Mouse (Mus musculus) hindbrain, embryonic 12.5 days (tissue): ENCODE measurements around the gene Agk. TPM values are rescaled to one million over a fixed set of nuclear protein-coding genes. Genes with fewer than 3 reads are reported as not detected.

ENCODE experiments used
- ATAC-seq: fragments of 200-750 bp; cut with Nextera tagmentation; 2 replicates; pipeline ENCODE4 v1.8.0; 2017; ENCODE audit warnings: moderate TSS enrichment; ENCODE audit not compliant: low FRiP score
- H3K27ac ChIP-seq: fragments of 300-500 bp; sonication (generic); 2 replicates; pipeline ENCODE4 v1.5.1; 2016; ENCODE audit warnings: mild to moderate bottlenecking
- H3K27me3 ChIP-seq: fragments of 300-500 bp; sonication (generic); 2 replicates; pipeline ENCODE4 v1.6.1; 2016; ENCODE audit warnings: mild to moderate bottlenecking
- H3K36me3 ChIP-seq: fragments of 300-500 bp; sonication (generic); 2 replicates; pipeline ENCODE4 v1.6.1; 2016; ENCODE audit warnings: mild to moderate bottlenecking
- H3K4me1 ChIP-seq: fragments of 300-500 bp; sonication (generic); 2 replicates; pipeline ENCODE4 v1.6.1; 2016
- H3K4me2 ChIP-seq: fragments of 300-500 bp; sonication (generic); replicated peaks from 2 replicates; pipeline ENCODE4 v1.6.1; 2016; ENCODE audit warnings: mild to moderate bottlenecking
- H3K4me3 ChIP-seq: fragments of 300-500 bp; sonication (generic); 2 replicates; pipeline ENCODE4 v1.5.1; 2016; ENCODE audit warnings: mild to moderate bottlenecking
- H3K9ac ChIP-seq: fragments of 300-500 bp; sonication (generic); 2 replicates; pipeline ENCODE4 v1.6.1; 2016; ENCODE audit warnings: mild to moderate bottlenecking, moderate library complexity
- H3K9me3 ChIP-seq: fragments of 300-500 bp; sonication (generic); replicated peaks from 2 replicates; pipeline ENCODE4 v1.6.1; 2016; ENCODE audit warnings: mild to moderate bottlenecking
- WGBS: fragments of 180-500 bp; shearing (Covaris S2); methylation state at CpG from one replicate; pipeline ENCODE4 v1.1.7; 2016; 5-methylcytosine and 5-hydroxymethylcytosine counted together
- polyA plus RNA-seq: library from polyadenylated mRNA; unstranded; fragments of >200 nt; fragmentation: Nextera tagmentation; extraction: Ambion mirVana; gene quantifications from 2 replicates; pipeline ENCODE4 v1.2.1, GENCODE M21; 2016

Gene Agk
- polyA plus RNA-seq, 1 experiment from 2014 or later, result 36.4 TPM

DNA sequence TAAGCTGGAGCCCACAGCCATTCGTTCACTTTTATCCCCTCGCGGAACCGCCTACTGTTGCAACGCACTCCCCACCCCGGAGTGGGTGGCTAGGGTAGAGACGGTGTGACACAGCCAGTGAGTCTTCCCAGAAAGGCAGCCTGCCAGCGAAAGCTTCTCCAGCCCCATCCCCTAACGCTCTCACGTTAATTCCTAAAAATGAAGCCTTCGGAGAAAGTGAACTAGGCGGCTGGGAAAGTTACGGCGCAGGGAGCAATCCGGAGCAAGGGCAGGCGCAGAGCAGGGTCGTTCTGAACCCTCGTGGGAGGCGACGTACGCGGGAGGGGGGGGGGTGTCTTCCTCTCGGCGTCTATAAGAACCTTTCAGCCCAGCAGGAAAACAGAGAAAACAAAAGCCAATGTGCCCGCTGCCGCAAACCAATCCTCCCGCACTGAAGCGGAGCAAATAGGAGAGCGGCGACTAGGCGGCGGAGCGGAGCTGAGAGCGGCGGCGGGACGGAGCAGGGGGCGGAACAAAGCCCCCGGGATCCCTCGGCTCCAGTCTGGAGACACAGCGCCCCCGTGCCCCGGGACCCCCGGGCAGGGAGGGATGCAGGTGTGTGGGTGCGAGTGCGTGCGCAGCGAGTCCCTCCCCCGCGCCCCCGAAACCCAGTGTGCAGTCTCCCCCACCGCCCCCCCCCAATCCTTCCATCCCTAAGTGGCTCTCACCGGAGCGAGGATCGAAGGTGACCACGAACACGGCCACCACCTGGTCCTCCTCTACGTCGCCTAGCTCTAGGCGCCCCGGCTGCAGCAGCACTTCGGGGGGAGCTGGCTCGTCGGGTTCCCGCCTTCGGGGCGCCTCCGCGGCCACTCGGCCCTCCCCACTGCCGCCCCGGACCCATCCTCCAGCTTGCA is 110.4 kb downstream of the Agk start:
- H3K9ac ChIP-seq, result peak overlapping the region; percentile 86
- H3K36me3 ChIP-seq, result no peaks in the 10 kb centered on the region
- peaks cover 15% of the 10 kb centered on the region for H3K4me1 ChIP-seq
- H3K27ac ChIP-seq, result peak overlapping the region; percentile 86
- ATAC-seq, result peak; percentile 81
- WGBS, result under 1% methylated on average over 70 of the region's 72 CpGs
- peak overlapping the region; percentile 86 for H3K4me3 ChIP-seq
- no peaks in the 10 kb centered on the region for H3K9me3 ChIP-seq
- H3K4me2 ChIP-seq, result peak overlapping the region; percentile 81
- peaks cover 10% of the 10 kb centered on the region for H3K27me3 ChIP-seq

DNA sequence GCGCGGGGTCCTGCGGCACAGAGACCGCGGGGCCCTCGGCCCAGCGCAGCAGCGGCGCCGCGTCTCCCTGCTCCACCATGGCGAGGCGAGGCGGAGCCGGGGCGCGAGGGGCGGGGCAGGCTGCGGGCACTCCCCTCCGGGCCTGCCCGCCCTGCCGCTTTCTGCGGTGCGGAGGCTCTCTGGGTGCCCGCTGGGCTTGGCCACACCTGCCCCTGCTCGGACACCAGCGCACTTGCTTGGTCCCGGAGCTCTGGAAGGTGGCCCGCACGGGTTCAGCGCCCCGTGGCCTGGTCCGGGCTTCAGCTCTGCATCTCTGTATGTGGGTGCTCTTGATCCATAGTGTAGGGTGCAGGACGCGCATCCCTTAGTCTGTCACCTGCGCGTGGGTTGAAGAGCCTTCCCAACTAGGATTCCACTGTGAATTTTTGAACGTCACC is 111.1 kb downstream of the Agk start, which contains the start of gene E330009J07Rik:
E330009J07Rik (minus strand) TSS at position 89 of the 437 bp plus-strand sequence.
- ATAC-seq, result peak; percentile 91
- Histone ChIP-seq H3K4me1 (peaks cover 15% of the 10 kb centered on the region), H3K36me3 (no peaks in the 10 kb centered on the region), H3K27me3 (peaks cover 13% of the 10 kb centered on the region), H3K9ac (peak within 1 kb of the TSS; percentile 86), H3K27ac (peak within 1 kb of the TSS; percentile 86), H3K4me2 (peak within 1 kb of the TSS; percentile 81), H3K9me3 (no peaks in the 10 kb centered on the region), H3K4me3 (peak within 1 kb of the TSS; percentile 86)
- under 1% methylated on average over 38 of the region's 38 CpGs for WGBS

DNA sequence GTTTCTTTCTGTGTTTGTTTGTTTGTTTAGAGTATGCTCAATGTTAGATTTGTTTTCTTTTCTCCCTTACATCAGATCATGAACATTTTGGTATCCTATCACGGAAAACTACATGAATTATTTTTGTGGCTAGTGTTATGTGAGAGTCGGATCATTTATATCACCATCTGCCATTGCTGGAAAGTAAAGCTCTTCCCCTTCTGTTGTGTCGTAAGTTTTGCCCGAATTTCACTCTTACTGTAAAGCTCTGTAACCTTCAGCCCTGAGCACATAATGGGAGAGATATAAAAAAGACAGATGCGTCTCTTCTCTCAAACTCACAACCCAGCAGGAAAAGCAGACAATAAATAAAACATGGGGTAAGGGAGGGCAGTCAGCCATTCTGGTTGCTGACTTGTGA is 114.0 kb downstream of the Agk start, which contains the start of gene Wee2:
Wee2 (plus strand) TSS at position 153 of the 400 bp plus-strand sequence.
- H3K9ac ChIP-seq, result no peak within 1 kb of the TSS
- H3K36me3 ChIP-seq, result no peaks in the 10 kb centered on the region
- no peak for ATAC-seq
- peaks cover 13% of the 10 kb centered on the region for H3K27me3 ChIP-seq
- H3K4me3 ChIP-seq, result no peak within 1 kb of the TSS
- H3K27ac ChIP-seq, result no peak within 1 kb of the TSS
- H3K4me2 ChIP-seq, result no peak within 1 kb of the TSS
- WGBS, result 76% methylated on average over 5 of the region's 5 CpGs
- H3K9me3 ChIP-seq, result no peaks in the 10 kb centered on the region
- peaks cover 9% of the 10 kb centered on the region for H3K4me1 ChIP-seq

- H3K4me3 ChIP-seq, result no peak overlapping the region
- no peaks in the 10 kb centered on the region for H3K9me3 ChIP-seq
- H3K27me3 ChIP-seq, result peaks cover 13% of the 10 kb centered on the region
- 51% methylated on average over 12 of the region's 12 CpGs for WGBS
- no peak overlapping the region for H3K27ac ChIP-seq
- H3K4me2 ChIP-seq, result no peak overlapping the region
- no peak for ATAC-seq
- peaks cover 3% of the 10 kb centered on the region for H3K4me1 ChIP-seq
- H3K9ac ChIP-seq, result no peak overlapping the region
- H3K36me3 ChIP-seq, result no peaks in the 10 kb centered on the region
Measured at GRCm38 (mm10) chr6:40439731-40440130, 114.8 kb downstream of the Agk start.

DNA sequence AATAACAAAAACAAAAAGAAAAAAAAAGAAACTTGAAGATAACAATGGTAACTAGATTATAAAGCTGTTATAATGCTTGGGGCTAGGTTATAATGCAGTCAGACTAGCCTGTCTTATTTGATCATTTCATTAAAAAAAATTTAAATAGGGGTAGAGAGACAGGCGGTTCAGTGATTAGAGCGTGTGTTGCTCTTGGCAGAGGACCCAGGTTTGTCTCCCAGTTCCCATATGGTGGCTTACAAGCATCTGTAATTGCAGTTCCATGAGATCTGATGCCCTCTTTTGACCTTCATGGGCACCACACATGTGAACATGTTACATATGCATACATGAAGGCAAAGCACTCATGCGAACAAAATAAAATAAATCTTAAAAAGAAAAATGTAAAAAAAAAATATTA is 116.3 kb downstream of the Agk start:
- Histone ChIP-seq H3K9ac (no peak overlapping the region), H3K36me3 (no peaks in the 10 kb centered on the region), H3K4me2 (no peak overlapping the region), H3K27me3 (peaks cover 13% of the 10 kb centered on the region), H3K4me1 (no peaks in the 10 kb centered on the region), H3K27ac (no peak overlapping the region), H3K9me3 (no peaks in the 10 kb centered on the region), H3K4me3 (no peak overlapping the region)
- 72% methylated on average over 3 of the region's 3 CpGs for WGBS
- ATAC-seq, result no peak

DNA sequence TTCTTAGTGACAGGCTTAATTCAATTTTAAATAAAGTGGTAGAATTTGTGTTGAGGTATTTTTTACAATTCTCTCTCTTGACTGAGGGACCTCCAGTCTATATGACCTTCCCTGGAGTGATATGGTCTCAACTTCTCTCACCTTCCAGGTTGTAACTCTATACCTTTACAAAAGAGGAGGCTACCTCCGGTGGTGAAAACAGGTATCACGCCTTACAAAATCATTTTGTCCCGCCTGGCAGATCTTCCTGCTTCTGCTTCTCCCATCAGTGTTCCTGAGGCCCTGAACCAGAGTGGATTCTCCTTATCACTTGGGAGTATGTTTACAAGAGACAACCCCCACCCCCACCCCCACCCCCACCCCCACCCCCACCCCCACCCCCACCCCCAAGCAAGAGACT is 116.8 kb downstream of the Agk start:
- H3K4me2 ChIP-seq, result no peak overlapping the region
- H3K4me1 ChIP-seq, result no peaks in the 10 kb centered on the region
- no peak for ATAC-seq
- 54% methylated on average over 3 of the region's 3 CpGs for WGBS
- H3K36me3 ChIP-seq, result no peaks in the 10 kb centered on the region
- no peak overlapping the region for H3K4me3 ChIP-seq
- H3K9ac ChIP-seq, result no peak overlapping the region
- no peak overlapping the region for H3K27ac ChIP-seq
- no peaks in the 10 kb centered on the region for H3K9me3 ChIP-seq
- peaks cover 13% of the 10 kb centered on the region for H3K27me3 ChIP-seq

DNA sequence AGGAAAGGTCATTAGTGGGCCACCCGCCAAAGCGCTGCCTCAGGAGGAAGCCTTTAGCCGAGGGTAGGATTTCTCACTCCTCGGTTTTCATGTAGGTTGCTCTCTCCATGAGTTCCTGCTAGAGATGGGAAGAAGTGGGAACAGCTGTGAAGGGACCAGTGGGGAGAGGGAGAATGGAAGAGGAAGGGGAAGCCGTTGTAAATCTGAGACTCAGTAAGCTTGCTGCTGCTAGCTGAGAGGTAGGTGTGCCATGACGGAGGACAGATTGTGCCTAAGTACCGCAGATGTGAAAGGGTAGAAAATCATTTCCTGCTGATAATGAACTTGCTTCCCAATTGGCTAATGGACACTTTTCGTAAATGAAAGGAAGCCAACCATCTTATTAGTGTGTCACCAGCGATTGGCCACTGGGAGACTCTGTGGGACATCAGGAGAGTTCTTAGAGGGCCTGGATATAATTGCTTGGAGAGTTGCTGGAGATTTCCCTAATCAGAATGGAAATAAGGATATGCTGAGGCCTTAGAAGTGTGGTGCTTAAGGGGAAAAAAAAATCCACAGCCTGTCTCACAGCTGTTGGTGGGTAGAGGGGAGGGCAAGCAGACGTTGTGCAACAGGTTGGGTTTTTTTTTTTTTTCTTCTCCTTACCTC is 118.4 kb downstream of the Agk start:
- H3K27me3 ChIP-seq, result peaks cover 6% of the 10 kb centered on the region
- H3K4me1 ChIP-seq, result no peaks in the 10 kb centered on the region
- H3K27ac ChIP-seq, result no peak overlapping the region
- H3K9me3 ChIP-seq, result no peaks in the 10 kb centered on the region
- no peak overlapping the region for H3K4me2 ChIP-seq
- WGBS, result 39% methylated on average over 10 of the region's 10 CpGs
- no peaks in the 10 kb centered on the region for H3K36me3 ChIP-seq
- no peak overlapping the region for H3K9ac ChIP-seq
- H3K4me3 ChIP-seq, result no peak overlapping the region
- ATAC-seq, result no peak

Other genes starting within 250 kb of the Agk start
- gene E330009J07Rik, start 111.0 kb downstream of the Agk start, polyA plus RNA-seq, result 18.7 and 19.9 TPM in 2 replicates
- gene Wee2, start 113.9 kb downstream of the Agk start, polyA plus RNA-seq, result 0.29 TPM in 1 of 2 replicates, not detected in the other
- 150 and 156 TPM in 2 replicates for gene Ssbp1, start 146.2 kb downstream of the Agk start, polyA plus RNA-seq
- gene Tas2r137, start 166.1 kb downstream of the Agk start, polyA plus RNA-seq, result not detected in 2 replicates
- gene Tas2r108, start 168.4 kb downstream of the Agk start, polyA plus RNA-seq, result not detected in 2 replicates
- not detected in 2 replicates for gene Prss37, start 194.3 kb downstream of the Agk start, polyA plus RNA-seq
- gene Olfr461, start 229.9 kb downstream of the Agk start, polyA plus RNA-seq, result 0.05 and 0.50 TPM in 2 replicates
- not detected in 2 replicates for gene Olfr460, start 244.3 kb downstream of the Agk start, polyA plus RNA-seq